Mouse (Mus musculus): ENCODE results near the gene Slc37a1.

Slc37a1 gene

DNA sequence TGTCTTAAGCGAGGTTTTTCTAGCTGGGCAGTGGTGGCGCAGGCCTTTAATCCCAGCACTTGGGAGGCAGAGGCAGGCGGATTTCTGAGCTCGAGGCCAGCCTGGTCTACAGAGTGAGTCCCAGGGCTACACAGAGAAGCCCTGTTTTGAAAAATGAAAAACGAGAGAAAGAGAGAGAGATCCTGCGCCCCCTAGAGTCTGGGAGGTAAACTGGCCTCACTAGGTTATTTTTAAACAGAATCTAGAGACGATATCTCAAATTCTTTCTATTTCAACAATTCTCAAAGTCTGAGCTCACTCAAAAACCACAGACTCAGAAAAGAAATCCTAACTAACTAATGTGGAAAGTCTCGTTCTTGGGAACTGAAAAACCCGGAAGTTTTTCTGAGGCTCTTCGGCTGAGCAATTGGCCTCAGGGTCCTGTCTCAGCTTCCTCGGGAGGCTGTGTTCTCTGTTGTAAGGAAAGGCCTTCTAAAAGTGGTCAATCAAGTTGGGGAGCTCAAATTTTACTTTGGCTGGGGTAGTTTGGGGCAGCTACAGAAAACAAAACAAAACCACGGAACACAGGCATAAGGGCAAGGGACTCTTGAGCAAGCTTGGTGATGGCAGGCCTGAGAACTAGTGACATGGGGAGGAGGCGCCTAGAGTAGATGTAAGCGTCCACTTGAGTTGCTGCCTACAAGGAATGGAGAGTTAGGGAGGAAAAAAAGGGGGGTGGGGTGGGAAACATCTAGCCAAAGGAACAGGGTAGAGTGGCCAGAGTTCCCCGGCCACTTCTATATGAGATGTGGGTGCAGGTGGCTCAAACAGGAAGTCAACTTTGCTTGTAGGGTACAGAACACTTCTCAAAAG lies 8.0 kb downstream of the Slc37a1 start:
- DNase-seq (ENCODE audit: low spot score), result peak; percentile 62

DNA sequence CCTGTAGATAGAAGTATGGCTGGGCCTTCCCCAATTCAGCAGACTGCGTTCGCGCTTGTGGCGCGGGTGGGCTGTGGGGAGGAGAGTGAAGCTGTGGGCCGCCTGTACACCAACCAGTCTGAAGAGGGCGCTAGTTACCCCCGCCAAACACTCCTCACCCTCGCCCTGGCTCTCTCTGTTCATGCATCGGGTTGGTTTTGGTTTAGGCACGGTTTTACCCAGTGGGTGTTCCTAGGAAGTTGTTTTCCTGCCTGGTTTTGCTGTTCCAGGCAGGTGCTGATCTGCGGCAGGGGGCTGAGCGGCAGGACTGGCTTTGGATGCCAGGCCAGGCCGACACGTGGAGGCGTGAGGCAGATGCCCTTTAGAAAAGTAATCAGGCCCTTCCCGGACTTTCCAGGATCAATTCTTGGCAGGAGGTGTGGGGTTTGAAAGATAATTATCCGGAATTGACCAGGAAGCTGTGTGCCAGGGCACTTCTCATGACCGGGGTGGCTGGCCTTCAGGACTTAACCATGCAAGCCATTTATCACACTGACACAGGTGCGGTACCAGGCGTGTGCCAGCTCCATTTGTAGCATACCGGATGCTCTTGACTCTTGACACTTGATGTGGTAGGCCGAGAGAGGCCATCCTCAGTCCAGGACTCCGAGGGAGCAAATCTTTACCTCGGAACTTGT lies 8.8 kb downstream of the Slc37a1 start:
- peak; percentile 72 for DNase-seq (ENCODE audit: low spot score)

DNA sequence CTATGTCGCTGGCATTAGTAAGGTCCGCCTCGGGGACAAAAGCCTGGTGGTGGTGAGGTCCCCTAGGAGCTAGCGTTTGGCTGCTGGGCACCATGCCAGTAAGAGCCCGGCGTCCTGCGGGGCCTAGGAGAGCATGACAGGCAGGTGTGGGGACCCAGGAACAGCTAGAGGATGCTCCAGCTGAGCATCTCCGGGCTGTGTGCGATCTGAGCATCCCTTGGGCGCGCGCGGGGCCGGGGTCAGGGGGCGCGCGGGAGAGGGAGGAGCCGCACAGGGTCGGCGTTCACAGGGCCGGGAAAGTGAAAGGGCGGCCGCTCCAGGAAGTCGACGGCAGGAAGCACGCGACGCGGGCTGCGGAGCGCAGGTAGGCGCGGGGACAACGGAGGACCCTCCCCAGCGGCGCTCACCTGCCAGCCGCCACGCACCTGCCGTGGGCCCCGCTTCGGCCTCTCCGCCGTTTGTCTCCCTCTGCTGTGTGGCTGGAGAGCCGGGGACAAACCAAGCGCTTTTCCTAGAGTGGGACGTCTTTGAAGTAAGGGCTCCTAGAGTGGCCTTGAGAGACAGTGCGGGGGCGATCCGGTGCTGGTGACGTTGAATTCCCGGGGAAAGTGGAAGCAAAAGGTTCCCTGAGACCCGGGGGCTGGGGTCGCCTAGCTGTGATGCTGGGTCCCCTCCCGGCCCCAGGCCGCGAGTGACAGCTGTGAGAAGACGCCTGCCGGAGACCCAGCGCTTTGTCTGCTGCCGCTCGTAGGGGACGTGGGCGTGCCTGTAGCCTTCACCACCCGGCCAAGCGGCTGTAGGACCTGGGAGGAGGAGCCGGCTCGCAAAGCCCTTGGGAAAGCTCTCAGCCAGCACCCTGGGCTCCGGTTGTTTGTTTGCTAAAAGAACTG lies 9.5 kb downstream of the Slc37a1 start:
- DNase-seq (ENCODE audit: low spot score), result peak; percentile 89

DNA sequence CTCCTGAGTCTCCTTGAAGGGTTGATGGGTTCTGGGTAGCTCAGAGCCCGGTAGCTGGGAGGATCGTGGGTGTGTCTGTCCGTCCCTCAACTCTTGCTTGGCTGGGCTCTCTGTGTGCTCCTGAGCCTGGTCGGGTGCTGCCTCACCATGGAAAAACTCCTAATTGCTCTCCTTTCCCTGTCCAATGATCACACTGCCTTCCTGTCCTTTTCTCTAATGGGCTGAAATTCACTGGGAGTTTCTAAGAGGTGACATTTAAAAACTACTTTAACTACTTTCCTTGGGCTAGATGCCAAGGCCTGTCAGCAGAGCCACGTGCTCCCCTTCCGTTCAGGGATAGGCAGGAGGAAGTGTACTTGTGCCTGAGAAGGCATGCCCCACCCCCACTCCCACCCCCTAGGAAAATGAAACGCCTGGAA lies 10.9 kb downstream of the Slc37a1 start:
- peak; percentile 74 for DNase-seq (ENCODE audit: low spot score)

DNA sequence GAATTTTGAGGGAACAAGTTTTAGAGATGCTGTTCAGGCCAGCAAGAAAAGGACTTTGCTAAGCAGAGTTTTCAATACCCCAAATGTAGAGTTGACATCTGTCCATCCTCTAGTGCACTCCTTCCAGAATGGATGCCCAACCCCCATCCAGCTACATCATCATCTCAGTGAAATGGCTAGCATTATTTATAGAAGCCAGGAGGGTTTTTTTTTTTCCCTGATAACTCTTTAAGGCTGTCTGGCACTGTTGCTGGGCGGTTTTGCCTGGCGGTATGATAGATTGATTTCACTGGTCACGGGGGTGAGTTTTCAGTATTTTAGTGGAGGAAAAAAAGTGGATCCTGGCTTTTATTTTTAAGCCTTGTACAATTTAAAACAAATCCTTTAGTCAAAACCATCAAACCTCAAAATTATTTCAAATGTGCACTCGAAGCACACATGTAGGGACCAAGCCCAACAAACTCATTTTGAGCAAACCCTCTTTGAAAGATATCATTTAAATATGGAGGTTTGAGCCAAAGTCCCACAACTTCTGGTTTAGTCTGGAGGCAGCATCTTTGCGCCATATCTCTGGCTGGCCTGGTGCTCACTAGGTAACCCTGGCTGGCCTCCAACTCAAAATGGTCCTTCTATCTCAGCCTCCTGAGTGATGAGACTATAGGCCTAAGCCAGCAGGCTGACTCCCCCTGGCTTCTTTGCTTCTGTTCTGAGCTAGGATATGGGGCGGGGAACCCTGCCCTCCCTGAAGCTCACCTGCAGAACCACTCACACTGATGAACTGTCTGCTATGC lies 12.0 kb downstream of the Slc37a1 start:
- DNase-seq (ENCODE audit: low spot score), result peak; percentile 66

DNA sequence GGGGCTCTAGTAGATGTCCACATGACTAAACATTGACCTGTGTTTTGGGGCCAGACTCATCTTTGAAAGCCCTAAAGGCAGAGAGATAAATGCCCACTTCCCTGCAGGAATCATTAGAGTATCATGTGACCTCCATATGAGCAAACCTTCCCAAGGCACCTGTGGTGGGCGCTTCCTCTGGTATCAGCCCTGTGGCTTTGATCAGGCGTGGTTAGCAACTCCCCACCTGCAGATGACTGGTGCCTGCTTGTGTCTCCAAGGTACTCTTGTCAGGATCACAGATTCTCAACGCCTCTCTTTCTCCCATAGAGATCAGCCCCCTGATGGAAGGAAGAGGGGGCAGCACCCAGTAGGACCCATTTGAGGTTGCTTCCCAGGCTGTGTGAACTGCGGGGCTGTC lies 13.4 kb downstream of the Slc37a1 start:
- DNase-seq (ENCODE audit: low spot score), result no peak

DNA sequence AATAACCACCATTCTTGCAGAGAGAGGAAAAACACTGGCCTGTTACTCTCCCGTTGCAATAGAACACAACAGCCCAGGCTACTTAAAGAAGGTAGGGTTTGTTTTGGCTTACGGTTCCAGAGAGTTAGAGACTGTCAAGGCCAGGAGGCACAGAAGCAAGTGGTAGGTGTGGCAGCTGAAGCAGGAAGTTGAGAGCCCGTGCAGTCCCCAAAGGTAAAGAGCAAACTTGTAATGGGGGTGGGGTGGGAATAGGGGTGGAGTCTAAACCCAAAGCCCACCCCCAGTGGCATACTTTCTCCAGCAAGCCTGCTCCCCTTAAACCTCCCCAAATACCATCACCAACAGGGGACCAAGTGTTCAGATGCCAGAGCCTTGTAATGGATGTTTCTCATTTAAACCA lies 14.1 kb downstream of the Slc37a1 start:
- no peak for DNase-seq (ENCODE audit: low spot score)

DNA sequence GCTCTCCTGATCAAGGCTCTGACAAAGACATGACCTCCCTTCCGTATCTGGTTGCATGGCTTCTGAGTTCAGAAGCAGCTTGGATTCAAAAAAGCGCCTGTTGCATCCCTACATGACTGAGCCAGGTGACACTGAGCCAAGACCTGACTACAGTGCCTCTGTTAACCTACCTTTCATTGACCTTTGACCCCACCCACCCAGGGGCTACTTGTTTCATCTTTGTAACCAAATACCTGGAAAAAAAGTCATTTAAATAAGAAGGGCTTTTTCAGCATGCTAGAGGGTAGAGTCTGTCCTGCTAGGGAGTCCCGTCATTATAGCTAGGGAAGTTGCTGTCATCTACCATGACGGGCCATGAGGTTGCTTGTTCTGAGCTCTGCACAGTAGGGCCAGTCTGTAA lies 16.8 kb downstream of the Slc37a1 start:
- no peak for DNase-seq (ENCODE audit: low spot score)

DNA sequence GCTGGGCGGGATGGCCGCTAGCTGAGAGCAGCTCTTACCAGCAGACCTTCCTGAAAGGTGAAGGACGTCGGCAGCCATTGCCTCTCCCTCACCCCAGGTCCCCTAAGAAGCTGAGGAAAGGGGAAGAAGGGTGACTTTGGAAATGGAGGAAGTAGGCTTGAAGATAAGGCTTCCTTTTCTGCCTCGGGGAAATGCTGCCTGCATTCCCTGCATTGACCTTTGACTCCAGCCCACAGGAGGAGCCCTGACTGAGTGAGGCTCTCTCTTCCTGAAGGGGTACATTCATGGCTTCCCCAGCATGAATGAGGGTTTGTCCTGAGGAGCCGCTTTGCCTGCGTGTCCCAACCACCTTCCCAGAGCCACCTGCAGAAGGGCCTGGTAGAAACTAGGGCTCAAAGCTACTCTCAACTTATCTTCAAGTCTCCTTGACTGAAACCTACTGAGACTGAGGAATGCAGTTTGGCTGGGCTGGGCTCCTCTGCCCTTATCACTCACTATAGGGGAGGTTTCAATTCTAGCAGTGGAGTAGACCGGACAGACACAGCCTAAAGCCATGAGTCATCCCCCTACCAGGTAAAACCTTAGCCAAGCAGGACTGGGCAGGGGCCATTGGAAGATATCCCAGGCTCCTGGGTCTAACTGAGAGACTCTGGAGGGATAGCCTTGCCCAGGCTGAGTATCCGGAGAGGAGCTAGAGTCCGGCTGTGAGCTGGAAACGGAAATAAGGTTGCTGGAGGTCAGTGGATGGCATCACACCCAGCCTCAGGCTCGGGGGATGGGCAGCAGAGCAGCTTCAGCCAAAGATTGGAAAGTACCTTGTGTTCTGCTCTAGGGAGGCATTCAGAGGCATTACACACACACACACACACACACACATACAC lies 18.5 kb downstream of the Slc37a1 start:
- peak; percentile 85 for DNase-seq (ENCODE audit: low spot score)

DNA sequence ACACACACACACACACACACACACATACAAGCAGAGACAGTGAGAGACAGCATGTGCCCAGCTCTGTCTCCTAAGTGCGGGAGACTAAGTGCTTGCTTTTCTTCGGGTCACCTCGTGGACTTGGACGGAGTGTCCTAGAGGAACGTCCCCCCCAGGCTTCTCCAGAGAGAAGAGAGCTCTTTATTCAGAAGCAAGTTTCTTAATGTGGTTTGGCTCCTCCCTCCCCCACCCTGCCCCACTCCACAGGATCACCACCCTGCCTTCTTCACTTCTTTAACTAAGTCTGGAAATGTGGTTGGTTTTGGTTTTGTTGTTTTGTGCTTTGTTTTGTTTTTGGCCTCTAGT lies 19.2 kb downstream of the Slc37a1 start:
- no peak for DNase-seq (ENCODE audit: low spot score)

DNA sequence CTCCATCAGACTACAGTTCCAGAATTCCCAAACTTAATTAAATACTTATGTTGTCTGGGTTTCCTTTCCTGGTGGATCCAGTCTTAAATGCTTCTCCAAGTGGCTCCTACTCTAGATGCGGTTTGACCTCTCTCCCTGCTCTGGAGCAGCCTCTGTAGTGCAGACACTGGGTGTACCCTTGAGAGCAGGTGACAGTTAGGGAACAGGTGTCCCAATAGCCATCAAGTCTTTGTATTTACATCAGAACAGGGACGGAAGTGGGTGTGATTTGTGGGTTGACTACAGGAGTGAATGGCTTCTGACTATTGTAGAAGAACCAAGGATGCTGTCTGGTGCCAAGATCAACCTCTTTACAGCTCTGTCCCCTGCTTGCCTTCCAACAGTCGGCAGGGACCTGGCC lies 21.2 kb downstream of the Slc37a1 start:
- DNase-seq (ENCODE audit: low spot score), result no peak

DNA sequence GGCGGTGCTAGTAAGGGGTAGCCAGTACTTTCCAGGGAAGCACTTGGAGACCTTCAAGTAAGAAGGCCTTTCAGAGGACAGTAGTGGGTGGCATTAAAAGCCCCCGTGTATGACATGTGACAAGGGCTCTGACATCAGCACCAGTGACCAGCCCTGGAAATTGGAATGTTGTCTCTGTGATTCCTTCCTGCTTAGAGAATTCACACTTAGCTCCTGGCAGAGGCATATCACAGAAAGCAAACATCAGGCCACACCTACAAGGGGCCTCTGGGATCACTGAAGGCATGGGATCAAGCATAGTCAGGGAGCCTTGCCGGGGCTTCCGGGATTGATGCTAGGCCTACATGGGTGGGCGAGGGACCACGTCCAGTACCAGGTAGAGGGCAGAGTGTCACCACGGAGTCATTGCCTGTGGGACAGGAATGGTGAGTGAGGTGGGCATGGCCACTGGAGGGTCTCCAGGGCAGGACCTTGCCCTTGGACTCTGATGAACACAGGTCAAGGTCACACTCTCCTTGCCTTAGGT lies 21.8 kb downstream of the Slc37a1 start:
- DNase-seq (ENCODE audit: low spot score), result no peak

DNA sequence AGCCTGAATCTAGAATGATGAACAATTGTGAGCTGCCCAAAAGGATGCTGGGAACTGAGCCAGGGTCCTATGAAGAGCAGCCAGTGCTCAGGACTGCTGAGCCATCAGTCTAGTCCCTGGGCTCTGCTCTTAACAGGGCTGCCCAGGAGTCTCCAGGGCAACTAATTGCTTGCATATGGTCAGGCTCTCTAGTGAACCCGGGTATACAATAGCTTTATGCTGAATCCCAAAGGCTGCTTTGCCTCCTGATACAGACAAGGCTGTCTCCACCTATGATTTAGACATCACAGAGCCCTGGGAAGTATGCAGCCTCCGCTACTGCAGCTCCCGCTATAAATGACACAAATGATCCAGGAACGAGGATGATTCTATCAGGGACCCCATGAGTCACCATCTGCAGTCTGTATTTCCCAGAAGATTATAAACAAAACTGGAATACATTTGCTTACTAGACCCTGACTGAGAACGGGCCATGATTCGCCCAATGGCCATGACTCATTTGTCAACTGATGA lies 22.7 kb downstream of the Slc37a1 start:
- no peak for DNase-seq (ENCODE audit: low spot score)

DNA sequence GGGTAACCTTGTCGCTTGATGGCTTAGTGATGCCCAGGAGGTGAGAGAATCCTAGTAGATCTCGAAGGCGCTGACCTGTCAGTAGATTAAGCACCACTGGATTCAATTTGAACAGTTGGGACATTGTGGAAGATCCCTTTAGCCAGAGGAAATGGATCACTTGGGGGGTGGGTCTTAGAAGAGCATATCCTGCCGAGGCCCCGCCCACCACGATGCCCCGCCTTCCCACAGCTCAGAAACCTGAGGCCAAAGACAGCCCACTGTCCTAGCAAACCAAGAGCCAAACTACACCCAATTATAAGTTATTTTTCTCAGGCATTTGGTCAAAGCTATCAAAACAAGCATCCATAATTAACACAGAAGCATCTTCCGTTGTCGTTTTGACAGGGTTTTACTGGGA lies 24.5 kb downstream of the Slc37a1 start:
- peak; percentile 77 for DNase-seq (ENCODE audit: low spot score)

DNA sequence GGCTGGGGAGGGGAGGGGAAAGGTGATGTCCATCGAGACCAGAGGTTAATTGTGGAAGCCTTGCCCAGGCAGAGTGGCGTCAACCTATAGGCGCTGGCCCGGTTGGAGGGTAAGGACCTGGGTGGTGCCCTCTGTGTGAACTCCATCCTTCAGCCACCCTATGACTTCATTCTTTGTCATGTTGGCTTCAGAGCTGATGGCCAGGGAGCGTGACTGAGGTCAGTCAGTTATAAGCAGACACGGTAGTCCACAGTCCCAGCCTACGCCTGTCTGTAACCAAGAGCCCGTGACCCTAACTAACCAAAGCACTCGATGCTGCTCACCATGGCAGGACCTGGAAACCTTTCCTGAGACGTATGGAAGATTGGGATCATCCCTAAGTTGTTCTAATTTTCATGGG lies 26.1 kb downstream of the Slc37a1 start:
- DNase-seq (ENCODE audit: low spot score), result no peak

DNA sequence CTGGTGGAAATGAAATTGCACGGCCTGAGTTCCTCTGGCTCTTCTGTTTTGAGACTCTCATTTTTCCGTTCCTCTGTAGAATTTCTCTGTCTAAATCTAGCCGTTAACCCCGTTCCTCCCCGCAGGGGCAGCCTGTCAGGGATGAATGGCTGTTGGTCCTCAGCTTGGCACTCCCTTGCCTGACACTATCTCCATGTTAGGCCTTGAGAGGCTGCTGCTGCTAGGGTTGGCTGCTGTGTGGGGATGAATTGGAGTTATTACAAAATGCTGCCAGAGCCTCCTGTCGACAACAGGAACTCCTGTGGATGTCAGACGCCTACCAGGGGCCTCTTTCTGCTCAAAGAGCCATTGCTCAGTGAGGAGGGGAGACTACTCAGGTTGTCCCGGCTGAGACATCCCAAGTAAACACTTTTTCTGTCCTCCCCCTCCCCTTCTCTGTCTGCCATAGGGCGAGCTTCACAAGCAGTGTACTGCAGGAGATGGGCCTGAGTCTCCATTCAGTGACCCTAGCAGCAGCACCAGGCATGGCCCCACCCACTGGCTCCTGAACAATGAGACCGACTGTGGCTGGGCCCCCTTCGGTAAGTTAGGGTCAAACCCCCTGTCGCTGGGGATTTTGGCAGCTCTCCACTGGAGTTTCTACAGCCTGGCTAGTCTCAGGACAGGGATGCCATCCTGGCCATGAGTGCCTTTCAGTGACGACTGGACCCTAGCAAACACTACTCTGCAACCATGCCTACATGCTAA lies 28.6 kb downstream of the Slc37a1 start:
- DNase-seq (ENCODE audit: low spot score), result peak; percentile 64

DNA sequence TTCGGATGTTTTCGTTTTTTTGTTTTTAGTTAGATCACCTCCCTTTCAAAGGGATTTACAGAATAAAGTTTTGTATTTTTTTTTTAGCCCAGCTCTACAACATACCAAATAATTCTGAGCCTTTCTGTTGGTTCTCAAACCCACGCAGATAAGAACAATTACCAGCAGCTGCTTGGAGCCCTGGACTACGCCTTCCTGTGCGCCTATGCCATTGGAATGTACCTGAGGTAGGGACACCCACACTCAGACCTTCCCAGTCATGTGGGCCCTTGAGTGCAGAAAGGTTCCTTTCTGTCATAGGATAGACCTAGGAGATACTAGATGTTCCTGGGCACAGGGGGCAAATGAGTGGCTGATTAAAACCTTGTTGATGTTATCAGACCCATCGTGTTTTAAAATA lies 29.4 kb downstream of the Slc37a1 start:
- DNase-seq (ENCODE audit: low spot score), result no peak

DNA sequence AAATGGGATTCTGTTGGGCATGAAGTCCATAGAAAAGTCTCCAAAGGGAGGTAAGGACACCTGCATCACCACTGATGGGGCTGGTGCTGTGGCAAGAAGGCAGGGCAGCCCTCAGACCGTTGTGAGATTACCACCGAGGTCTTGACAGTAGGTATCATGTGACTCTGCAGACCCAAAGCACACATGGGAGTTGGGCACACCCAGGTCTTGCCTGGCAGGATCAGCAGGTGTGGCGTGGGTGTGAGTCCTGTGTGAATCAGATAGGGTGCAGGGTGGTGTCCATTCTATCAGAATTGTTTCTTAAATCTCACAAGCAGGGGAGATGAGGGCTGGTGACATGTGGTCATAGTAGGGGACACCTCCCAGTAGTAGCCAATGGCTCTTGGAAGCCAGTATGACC lies 30.4 kb downstream of the Slc37a1 start:
- DNase-seq (ENCODE audit: low spot score), result no peak

DNA sequence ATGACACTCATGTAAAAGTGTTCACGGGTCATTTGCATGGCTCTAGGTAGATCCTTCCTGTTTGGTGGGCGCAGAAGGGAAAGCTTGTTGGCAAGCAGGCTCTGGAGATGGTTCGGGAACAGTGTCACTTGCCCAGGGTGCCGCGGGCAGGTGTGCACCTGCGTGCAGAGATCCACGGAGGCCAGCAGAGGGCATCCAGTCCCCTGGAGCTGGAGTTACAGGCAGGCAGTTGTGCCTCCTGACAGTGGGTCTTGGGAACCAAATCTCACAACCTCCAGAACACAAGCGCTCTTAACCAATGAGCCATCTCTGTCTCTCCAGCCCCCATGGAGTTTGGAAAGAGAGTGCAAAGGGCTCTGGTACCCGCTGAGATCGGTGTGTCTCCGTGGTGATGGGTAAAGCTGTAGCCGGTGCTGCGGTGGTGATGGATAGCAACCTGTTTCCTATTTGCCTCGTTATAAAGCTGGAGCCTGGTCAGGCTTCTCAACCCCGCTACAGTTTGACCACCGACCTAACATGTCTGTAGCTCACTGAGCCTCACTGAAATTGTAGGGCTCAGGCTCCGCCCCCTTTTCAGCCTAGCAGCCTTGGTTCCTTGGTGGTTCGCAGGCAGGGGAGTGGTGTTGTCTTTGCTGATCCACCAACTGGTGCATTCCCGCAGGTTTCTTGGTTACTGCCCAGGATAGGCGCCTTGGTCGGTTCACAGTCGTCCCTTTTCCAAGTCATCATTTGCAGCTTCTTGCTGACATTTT lies 31.1 kb downstream of the Slc37a1 start:
- DNase-seq (ENCODE audit: low spot score), result no peak
